Mouse (Mus musculus) liver, embryonic 13.5 days (tissue): Measurements from ENCODE around the gene Prr22. TPM values are rescaled to one million over a fixed set of nuclear protein-coding genes. Genes with fewer than 3 reads are reported as not detected.
A peak's percentile ranks its signal among the peaks of the same experiment; 100 is the strongest.

Experiments used
- ATAC-seq: fragments of 200-750 bp; cut with Nextera tagmentation; 2 replicates; pipeline ENCODE4 v1.8.0; 2017; ENCODE audit warnings: low read depth, mild to moderate bottlenecking, moderate number of reproducible peaks, moderate library complexity
- DNase-seq: peaks from one replicate; pipeline ENCODE4 v3.0.0; 2022
- H3K27ac ChIP-seq: fragments of 300-500 bp; sonication (generic); 2 replicates; pipeline ENCODE4 v1.5.1; 2015; ENCODE audit warnings: moderate library complexity, mild to moderate bottlenecking, inconsistent platforms
- H3K27me3 ChIP-seq: fragments of 300-500 bp; sonication (generic); 2 replicates; pipeline ENCODE4 v1.6.1; 2015; ENCODE audit warnings: mild to moderate bottlenecking, inconsistent platforms
- H3K36me3 ChIP-seq: fragments of 300-500 bp; sonication (generic); 2 replicates; pipeline ENCODE4 v1.6.1; 2015; ENCODE audit warnings: mild to moderate bottlenecking, inconsistent platforms
- H3K4me1 ChIP-seq: fragments of 300-500 bp; sonication (generic); replicated peaks from 2 replicates; pipeline ENCODE4 v1.6.1; 2015; ENCODE audit warnings: inconsistent platforms
- H3K4me2 ChIP-seq: fragments of 300-500 bp; sonication (generic); 2 replicates; pipeline ENCODE4 v1.6.1; 2015; ENCODE audit warnings: inconsistent platforms, mild to moderate bottlenecking, moderate library complexity
- H3K4me3 ChIP-seq: fragments of 300-500 bp; sonication (generic); replicated peaks from 2 replicates; pipeline ENCODE4 v1.5.1; 2015; ENCODE audit warnings: mild to moderate bottlenecking, inconsistent platforms
- H3K9ac ChIP-seq: fragments of 300-500 bp; sonication (generic); 2 replicates; pipeline ENCODE4 v1.6.1; 2015; ENCODE audit warnings: mild to moderate bottlenecking, inconsistent platforms
- H3K9me3 ChIP-seq: fragments of 300-500 bp; sonication (generic); replicated peaks from 2 replicates; pipeline ENCODE4 v1.6.1; 2016; ENCODE audit warnings: inconsistent platforms
- WGBS: fragments of 180-500 bp; shearing (Covaris S2); methylation state at CpG from one replicate; pipeline ENCODE4 v1.1.7; 2015; ENCODE audit not compliant: insufficient replicate concordance; 5-methylcytosine and 5-hydroxymethylcytosine counted together
- polyA plus RNA-seq: library from polyadenylated mRNA; unstranded; fragments of >200 nt; fragmentation: Nextera tagmentation; extraction: Ambion mirVana; gene quantifications from 2 replicates; pipeline ENCODE4 v1.2.1, GENCODE M21; 2015

Gene Prr22
- polyA plus RNA-seq, 1 experiment from 2014 or later = 0.45 TPM

DNA sequence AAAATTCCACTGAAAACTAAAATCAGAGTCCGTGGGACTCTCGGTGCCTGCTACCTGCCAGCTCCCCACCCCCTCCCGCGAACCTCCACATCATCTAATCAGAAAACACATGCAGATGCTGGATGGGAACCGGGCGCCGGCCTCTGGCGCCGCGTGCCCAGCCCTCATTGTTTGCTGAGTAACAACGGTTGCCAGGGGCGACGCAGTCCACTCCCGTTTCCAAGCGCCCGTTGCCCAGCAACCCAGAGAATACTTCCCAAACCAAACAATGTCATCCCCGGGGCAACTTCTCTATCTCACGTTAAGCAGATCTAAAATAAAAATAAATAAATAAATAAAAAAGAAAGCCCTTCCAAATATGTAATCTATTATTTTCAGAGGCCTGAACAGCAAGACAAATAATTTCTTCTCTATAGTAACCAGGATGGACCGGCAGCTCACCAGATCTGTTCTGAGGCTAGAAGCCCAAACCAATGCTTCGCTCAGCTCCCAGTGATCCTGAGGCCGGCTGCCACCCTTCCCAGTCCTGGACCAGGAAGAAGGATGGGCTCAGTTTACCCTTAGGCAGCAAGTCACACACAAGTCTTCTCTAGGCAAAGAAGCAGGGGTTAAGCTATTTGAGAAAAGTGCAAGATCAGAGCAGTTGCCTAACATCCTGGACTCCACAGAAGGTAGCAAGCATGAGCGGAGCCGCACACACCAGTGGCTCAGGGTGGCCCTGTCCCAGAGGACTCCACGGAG, 44.4 kb downstream of the Prr22 start:
- Histone ChIP-seq H3K9ac (no peak overlapping the region), H3K4me2 (no peak overlapping the region), H3K27me3 (no peaks in the 10 kb centered on the region), H3K4me3 (no peak overlapping the region), H3K4me1 (peaks cover 83% of the 10 kb centered on the region), H3K9me3 (no peaks in the 10 kb centered on the region), H3K27ac (no peak overlapping the region), H3K36me3 (peaks cover 10% of the 10 kb centered on the region; the same call in 1 of the 2 replicates)
- DNase-seq (peak; percentile 42), ATAC-seq (no peak)
- WGBS = 29% methylated on average over 24 of the region's 24 CpGs

GRCm38 (mm10) chr17:56815057-56815345, 45.0 kb downstream of the Prr22 start:
- Histone ChIP-seq H3K4me1 (peaks cover 84% of the 10 kb centered on the region), H3K9ac (no peak overlapping the region), H3K27ac (no peak overlapping the region), H3K36me3 (peaks cover 10% of the 10 kb centered on the region; the same call in 1 of the 2 replicates), H3K27me3 (no peaks in the 10 kb centered on the region), H3K4me2 (no peak overlapping the region), H3K4me3 (no peak overlapping the region), H3K9me3 (no peaks in the 10 kb centered on the region)
- no peak for ATAC-seq
- 80% methylated on average over 3 of the region's 3 CpGs for WGBS
- no peak for DNase-seq

DNA sequence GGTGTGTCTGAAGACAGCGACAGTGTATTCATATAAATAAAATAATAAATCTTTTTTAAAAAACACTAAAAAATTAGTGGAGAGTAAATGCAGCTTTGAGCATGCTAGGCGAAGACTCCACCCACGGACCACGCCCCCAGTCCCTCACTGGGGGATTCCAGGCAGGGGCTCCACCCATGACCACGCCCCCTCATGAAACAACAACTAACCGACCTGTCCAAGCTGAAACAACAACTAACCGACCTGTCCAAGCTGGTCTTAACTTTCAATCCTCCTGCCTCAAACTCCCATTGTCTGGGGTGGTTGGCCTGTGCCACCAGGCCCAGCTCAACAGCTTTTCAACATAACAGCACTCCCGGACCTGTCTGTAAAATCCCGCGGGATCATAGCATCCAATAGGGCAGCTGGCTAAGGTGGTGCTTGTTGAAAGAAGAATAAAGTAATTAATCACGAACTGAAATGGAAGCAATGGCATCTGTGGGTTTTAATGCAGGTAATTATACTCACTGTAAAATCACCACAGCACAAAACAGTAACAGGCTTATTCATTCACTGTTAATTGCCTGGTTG, 48.1 kb downstream of the Prr22 start:
- Histone ChIP-seq H3K4me1 (peaks cover 65% of the 10 kb centered on the region), H3K9me3 (no peaks in the 10 kb centered on the region), H3K4me3 (peak overlapping the region; percentile 31), H3K27me3 (no peaks in the 10 kb centered on the region), H3K36me3 (peaks cover 10% of the 10 kb centered on the region), H3K9ac (peak overlapping the region; percentile 42; the same call in 1 of the 2 replicates), H3K27ac (peak overlapping the region; percentile 64), H3K4me2 (peak overlapping the region; percentile 53)
- 27% methylated on average over 11 of the region's 11 CpGs for WGBS
- peak; percentile 84 for DNase-seq
- ATAC-seq = peak; percentile 77

GRCm38 (mm10) chr17:56819032-56819545, 49.0 kb downstream of the Prr22 start:
- Histone ChIP-seq H3K27me3 (no peaks in the 10 kb centered on the region), H3K9me3 (no peaks in the 10 kb centered on the region), H3K4me3 (no peak overlapping the region), H3K9ac (no peak overlapping the region), H3K4me2 (no peak overlapping the region), H3K27ac (peak overlapping the region; percentile 45; the same call in 1 of the 2 replicates), H3K36me3 (peaks cover 15% of the 10 kb centered on the region), H3K4me1 (peaks cover 65% of the 10 kb centered on the region)
- no peak for DNase-seq
- ATAC-seq = no peak
- 67% methylated on average over 6 of the region's 6 CpGs for WGBS

- H3K9me3 ChIP-seq = no peaks in the 10 kb centered on the region
- H3K4me1 ChIP-seq = peaks cover 65% of the 10 kb centered on the region
- H3K4me2 ChIP-seq = no peak overlapping the region
- no peak overlapping the region; the same call in 1 of the 2 replicates for H3K9ac ChIP-seq
- peak overlapping the region; percentile 45 for H3K27ac ChIP-seq
- ATAC-seq = no peak
- DNase-seq = no peak
- no peaks in the 10 kb centered on the region for H3K27me3 ChIP-seq
- peaks cover 18% of the 10 kb centered on the region for H3K36me3 ChIP-seq
- H3K4me3 ChIP-seq = no peak overlapping the region
- 67% methylated on average over 8 of the region's 8 CpGs for WGBS
Measured at GRCm38 (mm10) chr17:56819694-56820111, 49.7 kb downstream of the Prr22 start.

Other genes with a start within 250 kb of the Prr22 start
- 0.08 and 0.14 TPM in 2 replicates for gene Gm20219, start 215.9 kb upstream of the Prr22 start, polyA plus RNA-seq
- 37.5 and 40.7 TPM in 2 replicates for gene Safb2, start 185.7 kb upstream of the Prr22 start, polyA plus RNA-seq
- gene Safb, start 185.4 kb upstream of the Prr22 start, polyA plus RNA-seq = 44.4 and 59.7 TPM in 2 replicates
- gene 2410015M20Rik, start 160.5 kb upstream of the Prr22 start, polyA plus RNA-seq = 157 and 167 TPM in 2 replicates
- 1,217 and 1,404 TPM in 2 replicates for gene Rpl36, start 156.8 kb upstream of the Prr22 start, polyA plus RNA-seq
- 41.0 and 42.2 TPM in 2 replicates for gene Lonp1, start 143.4 kb upstream of the Prr22 start, polyA plus RNA-seq
- 0.37 and 0.64 TPM in 2 replicates for gene Catsperd, start 142.1 kb upstream of the Prr22 start, polyA plus RNA-seq
- 49.6 and 50.8 TPM in 2 replicates for gene Ranbp3, start 97.0 kb upstream of the Prr22 start, polyA plus RNA-seq
- gene Ndufa11, start 52.5 kb upstream of the Prr22 start, polyA plus RNA-seq = 229 and 268 TPM in 2 replicates
- gene Vmac, start 52.2 kb upstream of the Prr22 start, polyA plus RNA-seq = 2.6 and 3.2 TPM in 2 replicates
- gene Nrtn, start 12.7 kb upstream of the Prr22 start, polyA plus RNA-seq = 1.00 and 1.0 TPM in 2 replicates
- 17.2 and 17.5 TPM in 2 replicates for gene Dus3l, start 5.5 kb upstream of the Prr22 start, polyA plus RNA-seq
- gene Rfx2, start 60.8 kb downstream of the Prr22 start, polyA plus RNA-seq = 10.1 and 10.7 TPM in 2 replicates
- not detected in 2 replicates for gene Acsbg2, start 104.2 kb downstream of the Prr22 start, polyA plus RNA-seq
- 0.03 and 0.08 TPM in 2 replicates for gene 1700061G19Rik, start 105.2 kb downstream of the Prr22 start, polyA plus RNA-seq
- gene Mllt1, start 165.2 kb downstream of the Prr22 start, polyA plus RNA-seq = 11.0 and 12.1 TPM in 2 replicates
- not detected in 2 replicates for gene Acer1, start 211.9 kb downstream of the Prr22 start, polyA plus RNA-seq
- gene Clpp, start 220.1 kb downstream of the Prr22 start, polyA plus RNA-seq = 88.2 and 100.0 TPM in 2 replicates
- gene Alkbh7, start 227.1 kb downstream of the Prr22 start, polyA plus RNA-seq = 19.7 and 20.9 TPM in 2 replicates
- 0.23 TPM in 1 of 2 replicates, not detected in the other for gene Pspn, start 229.8 kb downstream of the Prr22 start, polyA plus RNA-seq
- gene Gtf2f1, start 241.0 kb downstream of the Prr22 start, polyA plus RNA-seq = 64.4 and 73.9 TPM in 2 replicates
- gene Gm17949, start 241.2 kb downstream of the Prr22 start, polyA plus RNA-seq = 0.20 and 0.21 TPM in 2 replicates